Mouse (Mus musculus): ENCODE data around the gene Sarnp. TPM values are rescaled to one million over a fixed set of nuclear protein-coding genes. Genes with fewer than 3 reads are reported as not detected.
A peak's percentile ranks its signal among the peaks of the same experiment; 100 is the strongest.

The Sarnp gene
- polyA plus RNA-seq, 1 experiment from 2014 or later: 223 TPM

DNA sequence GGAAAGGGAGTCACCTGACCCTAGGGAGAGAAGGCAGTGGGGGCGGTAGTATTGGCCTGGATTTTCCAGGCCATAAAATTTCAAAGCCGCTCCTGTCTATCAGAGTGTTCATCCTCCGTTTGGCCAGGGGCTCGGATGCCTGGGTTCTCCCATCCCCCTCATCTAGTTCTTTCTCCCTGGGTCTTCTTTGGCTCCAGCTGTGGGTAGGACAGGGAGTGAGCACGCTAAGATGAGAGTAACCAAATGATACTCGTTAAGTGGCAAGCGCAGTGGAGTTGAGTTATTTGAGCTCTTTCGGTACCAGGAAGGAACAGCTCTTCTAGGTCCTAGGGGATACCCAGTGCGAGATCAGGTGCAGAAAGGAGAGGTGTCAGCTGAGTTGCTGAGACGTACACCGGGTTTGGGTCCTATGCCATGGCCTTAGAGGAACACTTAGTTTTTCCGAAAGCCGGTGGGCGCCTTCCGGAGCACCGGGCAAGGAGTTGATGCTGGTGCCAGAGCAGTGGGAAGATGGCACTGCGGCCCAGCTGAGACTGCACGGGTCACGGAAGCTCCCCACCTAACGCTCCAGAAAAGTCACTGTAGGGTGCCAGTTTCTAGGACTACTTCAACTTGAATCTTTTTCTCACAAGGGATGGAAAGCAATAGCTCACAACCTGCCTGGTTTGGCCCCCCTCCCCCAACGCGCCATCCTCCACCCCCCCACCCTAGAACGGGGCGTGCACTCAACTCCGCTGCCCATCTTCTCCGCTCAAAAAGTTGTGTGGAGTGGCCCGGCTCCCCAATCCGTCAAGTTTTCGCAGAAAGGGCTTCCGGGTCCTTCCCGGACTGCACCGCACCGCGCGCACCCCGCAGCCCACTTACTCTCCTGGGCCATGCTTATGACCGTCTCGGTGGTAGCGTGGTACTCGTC lies 73.5 kb downstream of the Sarnp start:
- H3K4me1 ChIP-seq (ENCODE audit: insufficient read depth): peaks cover 11% of the 10 kb centered on the region
- ATAC-seq (ENCODE audit: insufficient read depth): peak; percentile 4

DNA sequence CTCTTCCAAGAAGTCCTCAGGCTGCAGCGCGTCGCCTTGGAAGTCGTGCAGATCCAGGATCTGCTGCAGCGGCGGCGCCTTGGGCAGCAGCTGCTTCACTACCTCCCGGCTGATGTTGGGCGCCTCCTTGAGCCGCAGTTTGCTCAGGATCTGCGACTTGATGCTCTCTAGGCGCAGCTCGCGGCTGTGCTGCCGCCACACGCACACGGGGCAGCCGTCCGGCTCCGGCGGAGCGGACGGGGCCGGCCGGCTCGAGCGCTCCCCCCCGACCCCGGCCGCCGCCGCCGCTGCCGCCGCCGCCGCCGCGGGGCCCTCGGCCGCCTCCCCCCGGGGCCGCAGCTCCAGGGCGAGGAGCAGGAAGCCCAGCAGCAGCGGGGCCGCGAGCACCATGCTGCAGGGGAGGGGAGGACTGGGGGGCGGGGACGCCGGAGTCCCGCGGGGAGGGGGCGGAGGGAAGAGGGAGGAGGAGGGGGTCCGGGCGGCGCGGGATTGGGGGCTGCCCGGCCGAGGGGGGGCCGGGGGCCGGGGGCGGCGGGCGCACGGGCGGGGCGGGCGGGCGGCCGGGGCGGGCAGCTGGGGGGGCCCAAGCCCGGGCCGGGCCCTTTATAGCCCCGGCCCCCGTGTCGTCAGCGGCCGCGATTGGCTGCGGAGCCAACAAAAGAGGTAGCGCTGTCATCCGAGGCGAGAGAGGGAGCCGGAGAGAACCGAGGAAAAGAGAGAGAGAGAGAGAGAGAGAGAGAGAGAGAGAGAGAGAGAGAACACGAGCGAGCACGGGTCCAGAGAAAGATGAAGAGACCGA lies 74.4 kb downstream of the Sarnp start, which contains the start of gene Gdf11:
TSS of gene Gdf11 (minus strand) at position 423 of the 799 bp plus-strand sequence.
- WGBS: under 1% methylated on average over 72 of the region's 89 CpGs
- ATAC-seq (ENCODE audit: insufficient read depth) (peak; percentile 84), DNase-seq (peak; percentile 91)
- Histone ChIP-seq H3K36me3 (ENCODE audit: insufficient read depth) (0 out of 2 replicates have a peak, but pooled peaks cover 9% of the 10 kb centered on the region), H3K4me1 (ENCODE audit: insufficient read depth) (peaks cover 14% of the 10 kb centered on the region), H3K27ac (ENCODE audit: low read depth) (peak within 1 kb of the TSS; percentile 90), H3K4me3 (ENCODE audit: low read depth, low read length) (peak within 1 kb of the TSS; percentile 60), H3K27me3 (ENCODE audit: insufficient read depth, low read length) (0 out of 2 replicates have a peak, but pooled peaks cover 11% of the 10 kb centered on the region), H3K9me3 (ENCODE audit: low read depth, low read length) (no peaks in the 10 kb centered on the region), H3K9ac (peak within 1 kb of the TSS; percentile 83), H3K4me2 (peak within 1 kb of the TSS; percentile 93)
- no peak for TF ChIP-seq CTCF (IDR thresholded peaks at IDR 0.05; ENCODE audit: low read depth)

More for the DNA sequence above, 73.5 kb downstream of the Sarnp start:
- under 1% methylated on average over 40 of the region's 40 CpGs for WGBS
- Histone ChIP-seq H3K36me3 (ENCODE audit: insufficient read depth) (0 out of 2 replicates have a peak, but pooled peaks cover 17% of the 10 kb centered on the region), H3K9me3 (ENCODE audit: low read depth, low read length) (no peaks in the 10 kb centered on the region), H3K4me3 (ENCODE audit: low read depth, low read length) (peak overlapping the region; percentile 60), H3K9ac (peak overlapping the region; percentile 83), H3K27me3 (ENCODE audit: insufficient read depth, low read length) (0 out of 2 replicates have a peak, but pooled peaks cover 6% of the 10 kb centered on the region), H3K4me2 (peak overlapping the region; percentile 93), H3K27ac (ENCODE audit: low read depth) (peak overlapping the region; percentile 90)
- peak; percentile 33 for DNase-seq
- no peak for TF ChIP-seq CTCF (IDR thresholded peaks at IDR 0.05; ENCODE audit: low read depth)

DNA sequence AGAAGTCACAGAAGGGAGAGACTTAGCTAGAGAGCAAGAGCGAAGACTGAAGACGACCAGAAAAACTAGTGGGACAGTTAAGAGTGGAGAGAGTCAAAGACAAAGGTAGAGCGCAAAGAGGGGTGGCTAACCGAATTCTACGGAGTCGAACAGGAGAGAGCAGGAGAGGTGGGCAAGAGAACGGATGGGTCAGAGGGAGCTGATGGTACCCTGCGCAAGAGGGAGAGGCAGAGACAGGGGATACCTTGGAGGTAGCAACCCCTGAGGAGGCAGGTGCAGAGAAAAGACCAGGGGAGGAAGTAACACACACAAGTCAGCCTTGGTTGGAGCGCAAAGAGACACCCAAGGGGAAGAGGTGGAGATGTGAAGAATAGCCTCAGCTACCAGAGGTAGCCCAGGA lies 75.1 kb downstream of the Sarnp start:
- peak; percentile 6; the same call in 1 of the 2 replicates for ATAC-seq (ENCODE audit: insufficient read depth)
- Histone ChIP-seq H3K27me3 (ENCODE audit: insufficient read depth, low read length) (0 out of 2 replicates have a peak, but pooled peaks cover 11% of the 10 kb centered on the region), H3K4me3 (ENCODE audit: low read depth, low read length) (peak overlapping the region; percentile 60), H3K27ac (ENCODE audit: low read depth) (peak overlapping the region; percentile 90), H3K9me3 (ENCODE audit: low read depth, low read length) (no peaks in the 10 kb centered on the region), H3K4me2 (peak overlapping the region; percentile 93), H3K4me1 (ENCODE audit: insufficient read depth) (peaks cover 16% of the 10 kb centered on the region), H3K9ac (peak overlapping the region; percentile 83), H3K36me3 (ENCODE audit: insufficient read depth) (0 out of 2 replicates have a peak, but pooled peaks cover 7% of the 10 kb centered on the region)
- no peak for TF ChIP-seq CTCF (IDR thresholded peaks at IDR 0.05; ENCODE audit: low read depth)
- peak; percentile 32 for DNase-seq
- WGBS: 2% methylated on average over 9 of the region's 9 CpGs

DNA sequence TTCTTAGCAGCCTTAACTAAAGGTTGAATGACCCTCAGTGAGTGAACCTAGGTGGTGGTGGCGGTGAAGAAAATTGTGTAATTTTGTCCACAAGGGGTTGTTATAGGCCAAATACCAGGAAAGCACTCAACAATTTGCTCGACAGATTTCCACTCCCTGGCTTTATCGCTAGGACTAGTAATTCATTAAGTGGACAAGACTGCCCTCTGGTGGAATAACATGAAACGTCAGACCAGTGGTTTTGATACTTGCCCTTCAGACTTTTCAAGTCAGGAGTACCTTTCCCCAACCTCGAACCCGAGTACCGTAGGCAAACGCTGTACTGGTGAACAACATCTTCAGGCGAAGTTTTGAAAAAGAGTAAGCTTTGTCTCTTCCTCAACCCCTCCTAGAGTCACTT lies 78.3 kb downstream of the Sarnp start:
- H3K27ac ChIP-seq (ENCODE audit: low read depth): no peak overlapping the region
- DNase-seq (peak; percentile 98), ATAC-seq (ENCODE audit: insufficient read depth) (no peak)
- H3K4me3 ChIP-seq (ENCODE audit: low read depth, low read length): no peak overlapping the region
- H3K9ac ChIP-seq: no peak overlapping the region
- H3K4me2 ChIP-seq: peak overlapping the region; percentile 26; the same call in 1 of the 2 replicates
- no peaks in the 10 kb centered on the region for H3K36me3 ChIP-seq (ENCODE audit: insufficient read depth)
- under 1% methylated on average over 9 of the region's 9 CpGs for WGBS
- H3K27me3 ChIP-seq (ENCODE audit: insufficient read depth, low read length): 0 out of 2 replicates have a peak, but pooled peaks cover 11% of the 10 kb centered on the region
- H3K9me3 ChIP-seq (ENCODE audit: low read depth, low read length): no peaks in the 10 kb centered on the region
- H3K4me1 ChIP-seq (ENCODE audit: insufficient read depth): peaks cover 5% of the 10 kb centered on the region
- peak; percentile 82 for TF ChIP-seq CTCF (IDR thresholded peaks at IDR 0.05; ENCODE audit: low read depth)

DNA sequence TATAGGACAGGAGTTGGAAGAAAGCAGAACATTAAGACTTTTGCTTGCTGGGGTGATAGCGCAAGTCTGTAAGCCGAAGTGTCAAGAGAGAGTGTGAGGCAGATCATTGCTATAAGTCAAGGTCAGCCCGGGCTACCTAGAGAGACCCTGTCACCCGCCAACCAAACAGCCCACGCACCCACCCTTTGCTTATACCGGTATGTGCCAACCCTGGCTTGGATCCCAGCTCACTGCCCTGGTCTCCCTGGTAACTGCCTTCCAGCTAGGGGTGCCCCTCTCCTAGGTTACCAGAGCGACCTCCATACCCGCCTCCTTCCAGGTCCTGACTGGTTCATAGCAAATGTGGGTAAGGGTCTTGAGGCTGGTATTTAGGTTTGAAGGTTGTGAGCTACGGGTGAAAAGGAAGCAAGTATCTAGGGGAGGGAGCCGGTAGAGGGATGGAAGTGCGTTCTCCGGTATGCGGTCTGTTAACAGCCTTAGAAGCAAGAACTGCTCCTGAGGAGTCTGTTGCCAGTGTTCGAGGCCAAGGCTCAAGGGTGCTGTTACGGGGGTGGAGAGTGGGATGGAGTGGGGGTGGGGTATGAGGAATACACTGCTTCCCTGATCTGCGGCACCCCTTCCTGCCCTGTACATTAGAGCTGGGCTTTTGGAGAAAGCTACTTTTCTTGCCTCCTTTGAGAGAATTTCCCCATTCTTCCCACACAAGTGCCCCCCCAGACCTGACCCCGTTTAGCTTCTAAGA lies 79.0 kb downstream of the Sarnp start:
- Histone ChIP-seq H3K4me1 (ENCODE audit: insufficient read depth) (peaks cover 5% of the 10 kb centered on the region; the same call in 1 of the 2 replicates), H3K4me2 (peak overlapping the region; percentile 26; the same call in 1 of the 2 replicates), H3K27ac (ENCODE audit: low read depth) (no peak overlapping the region), H3K4me3 (ENCODE audit: low read depth, low read length) (no peak overlapping the region), H3K9me3 (ENCODE audit: low read depth, low read length) (no peaks in the 10 kb centered on the region), H3K9ac (no peak overlapping the region), H3K36me3 (ENCODE audit: insufficient read depth) (no peaks in the 10 kb centered on the region), H3K27me3 (ENCODE audit: insufficient read depth, low read length) (0 out of 2 replicates have a peak, but pooled peaks cover 11% of the 10 kb centered on the region)
- ATAC-seq (ENCODE audit: insufficient read depth) (no peak), DNase-seq (peak; percentile 37)
- no peak for TF ChIP-seq CTCF (IDR thresholded peaks at IDR 0.05; ENCODE audit: low read depth)
- 6% methylated on average over 17 of the region's 17 CpGs for WGBS

DNA sequence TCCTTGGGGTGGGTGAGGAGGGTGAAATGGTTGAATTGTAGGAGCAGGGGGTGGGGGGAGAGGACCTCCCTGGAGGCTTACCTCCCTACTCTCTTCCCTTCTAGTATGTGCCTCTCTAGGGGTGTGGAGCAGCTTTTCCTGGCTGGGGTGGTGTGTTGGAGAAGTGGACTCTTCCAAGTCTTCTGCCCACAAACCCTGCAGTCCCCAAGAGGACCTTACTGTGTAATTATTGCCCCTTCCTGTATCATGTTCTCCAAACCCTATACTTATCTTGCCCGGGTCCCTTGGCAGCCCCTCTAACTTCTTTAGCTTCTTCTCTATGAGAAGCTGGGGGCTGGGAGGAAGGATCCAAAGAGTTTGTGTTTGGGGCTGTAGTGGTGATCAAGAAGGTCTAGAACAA lies 79.7 kb downstream of the Sarnp start:
- no peak overlapping the region for H3K4me3 ChIP-seq (ENCODE audit: low read depth, low read length)
- DNase-seq: no peak
- no peak overlapping the region for H3K4me2 ChIP-seq
- H3K27me3 ChIP-seq (ENCODE audit: insufficient read depth, low read length): 0 out of 2 replicates have a peak, but pooled peaks cover 11% of the 10 kb centered on the region
- H3K36me3 ChIP-seq (ENCODE audit: insufficient read depth): no peaks in the 10 kb centered on the region
- H3K27ac ChIP-seq (ENCODE audit: low read depth): no peak overlapping the region
- WGBS: 32% methylated on average over 1 of the region's 1 CpGs
- H3K9ac ChIP-seq: no peak overlapping the region
- H3K4me1 ChIP-seq (ENCODE audit: insufficient read depth): peaks cover 5% of the 10 kb centered on the region; the same call in 1 of the 2 replicates
- TF ChIP-seq CTCF (IDR thresholded peaks at IDR 0.05; ENCODE audit: low read depth): no peak
- no peaks in the 10 kb centered on the region for H3K9me3 ChIP-seq (ENCODE audit: low read depth, low read length)
- ATAC-seq (ENCODE audit: insufficient read depth): no peak
